ENCODE assay signal across 8 mouse cellular contexts in the genomic region with DNA sequence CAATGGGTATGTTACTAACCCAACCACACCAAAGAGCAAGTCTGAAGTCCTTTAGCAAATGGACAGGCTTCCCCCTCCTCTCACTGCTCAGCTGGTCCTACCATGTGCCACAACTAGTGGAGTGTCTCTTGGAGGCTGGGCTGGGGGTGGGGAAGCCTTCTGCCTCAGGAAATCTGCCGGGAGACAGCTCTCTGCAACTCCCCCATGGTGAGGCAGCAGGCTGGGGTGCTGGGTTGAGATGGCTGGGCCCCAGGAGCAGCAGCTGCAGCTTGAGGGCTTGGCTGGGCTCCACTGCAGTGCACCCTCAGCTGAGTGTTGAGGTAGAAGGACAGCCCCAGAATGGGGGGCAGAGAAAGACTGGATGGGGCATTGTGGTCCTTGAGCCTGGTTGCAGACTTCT. TPM values are rescaled to one million over a fixed set of nuclear protein-coding genes. Genes with fewer than 3 reads are reported as not detected.
A peak's percentile ranks its signal among the peaks of the same experiment; 100 is the strongest.
DNase-seq lines count a peak whose midpoint lies in the region; ATAC-seq lines count a peak whose summit lies in the region.

No protein-coding gene starts in this region.

- no peaks in the 10 kb centered on the region for H3K4me1 ChIP-seq in kidney, embryonic 14.5 days (ENCODE audit: control insufficient read depth, insufficient read depth, low read length)
- no peaks in the 10 kb centered on the region for H3K4me1 ChIP-seq in intestine, embryonic 15.5 days (replicated peaks)
- H3K4me1 ChIP-seq in neural tube, embryonic 15.5 days: peaks cover 23% of the 10 kb centered on the region

- H3K9ac ChIP-seq in kidney, embryonic 14.5 days (ENCODE audit: low read depth, low read length): no peak overlapping the region
- H3K9ac ChIP-seq in intestine, embryonic 15.5 days: no peak overlapping the region
- H3K9ac ChIP-seq in neural tube, embryonic 15.5 days (replicated peaks): 0 out of 2 replicates have a peak overlapping the region, but pooled peaks have one; percentile 20

- no peak overlapping the region for H3K27ac ChIP-seq in kidney, embryonic 14.5 days (ENCODE audit: low read depth, low read length)
- H3K27ac ChIP-seq in intestine, embryonic 15.5 days: no peak overlapping the region
- no peak overlapping the region for H3K27ac ChIP-seq in neural tube, embryonic 15.5 days (replicated peaks)

- 19% methylated on average over 1 of the region's 1 CpGs for WGBS in kidney, embryonic 14.5 days
- WGBS in intestine, embryonic 15.5 days: 43% methylated on average over 1 of the region's 1 CpGs
- WGBS in neural tube, embryonic 15.5 days: 42% methylated on average over 1 of the region's 1 CpGs

- no peaks in the 10 kb centered on the region for H3K9me3 ChIP-seq in kidney, embryonic 14.5 days (ENCODE audit: control insufficient read depth, low read length)
- H3K9me3 ChIP-seq in intestine, embryonic 15.5 days: no peaks in the 10 kb centered on the region
- H3K9me3 ChIP-seq in neural tube, embryonic 15.5 days (replicated peaks): no peaks in the 10 kb centered on the region

- H3K36me3 ChIP-seq in kidney, embryonic 14.5 days (ENCODE audit: control insufficient read depth, insufficient read depth, low read length): no peaks in the 10 kb centered on the region
- no peaks in the 10 kb centered on the region for H3K36me3 ChIP-seq in intestine, embryonic 15.5 days
- no peaks in the 10 kb centered on the region for H3K36me3 ChIP-seq in neural tube, embryonic 15.5 days

- H3K27me3 ChIP-seq in kidney, embryonic 14.5 days (ENCODE audit: control insufficient read depth, insufficient read depth, low read length): peaks cover 10% of the 10 kb centered on the region; the same call in 1 of the 2 replicates
- peaks cover 24% of the 10 kb centered on the region for H3K27me3 ChIP-seq in intestine, embryonic 15.5 days (replicated peaks)
- peaks cover 63% of the 10 kb centered on the region for H3K27me3 ChIP-seq in neural tube, embryonic 15.5 days (replicated peaks)

- peak overlapping the region; percentile 79; the same call in 1 of the 2 replicates for H3K4me2 ChIP-seq in kidney, embryonic 14.5 days (replicated peaks; ENCODE audit: low read depth, low read length)
- peak overlapping the region; percentile 87; the same call in 1 of the 2 replicates for H3K4me2 ChIP-seq in intestine, embryonic 15.5 days (replicated peaks)
- H3K4me2 ChIP-seq in neural tube, embryonic 15.5 days: peak overlapping the region; percentile 71

- H3K4me3 ChIP-seq in kidney, embryonic 14.5 days (ENCODE audit: low read length): no peak overlapping the region
- H3K4me3 ChIP-seq in intestine, embryonic 15.5 days (replicated peaks): no peak overlapping the region
- H3K4me3 ChIP-seq in neural tube, embryonic 15.5 days (replicated peaks): peak overlapping the region; percentile 59

- no peak for ATAC-seq in kidney, embryonic 14.5 days (ENCODE audit: low FRiP score, low TSS enrichment)
- no peak for ATAC-seq in intestine, embryonic 15.5 days
- no peak for ATAC-seq in neural tube, embryonic 15.5 days (ENCODE audit: low FRiP score)
- no peak for ATAC-seq in erythroid progenitor cell, adult 5-6 weeks (replicated peaks; ENCODE audit: low FRiP score, poor library complexity, severe bottlenecking)

- DNase-seq in kidney, adult 9 months: no peak
- DNase-seq in cerebellum, adult 9-11 months: peak; percentile 78
- DNase-seq in spleen, postnatal 10 days (ENCODE audit: low spot score in 2 of 2): no peak
- DNase-seq in heart, adult 8-10 months (ENCODE audit: low spot score): no peak

RNA-seq across cellular contexts. Expression of gene Iqsec2, which starts 2.1 kb away (rescaled TPM):
- polyA plus RNA-seq in kidney, embryonic 14.5 days (2014; fragmentation: Nextera tagmentation; extraction: Ambion mirVana): 3.8 and 4.0 TPM in 2 replicates
- polyA plus RNA-seq in intestine, embryonic 15.5 days (2015; fragmentation: Nextera tagmentation; extraction: Ambion mirVana): 2.7 and 3.3 TPM in 2 replicates
- polyA plus RNA-seq in neural tube, embryonic 15.5 days (2015; fragmentation: Nextera tagmentation; extraction: Ambion mirVana): 7.0 and 9.2 TPM in 2 replicates
- 2.1 TPM in 1 of 2 replicates, not detected in the other for total RNA-seq in erythroid progenitor cell, adult 5-6 weeks (2015; ENCODE audit: low replicate concordance)
- under 0.01 TPM in 1 of 2 replicates, not detected in the other for total RNA-seq in erythroid progenitor cell, adult 5-6 weeks (2017; ENCODE audit: low replicate concordance)
- 10 to 100 TPM; 64.3 to 87.0 (median 82.0) TPM for total RNA-seq in heart, adult 8-10 months (2022)
